Mouse (Mus musculus): ENCODE measurements around the gene Slc9a3. TPM values are rescaled to one million over a fixed set of nuclear protein-coding genes. Genes with fewer than 3 reads are reported as not detected.
A peak's percentile ranks its signal among the peaks of the same experiment; 100 is the strongest.

Gene Slc9a3
- polyA plus RNA-seq, 1 experiment from 2014 or later = 0.04 TPM

- H3K4me3 ChIP-seq = peak overlapping the region; percentile 48
- 14% methylated on average over 19 of the region's 19 CpGs for WGBS
Observed at GRCm38 (mm10) chr13:74166348-74167056, 45.2 kb downstream of the Slc9a3 start.

GRCm38 (mm10) chr13:74167057-74167413 lies 45.8 kb downstream of the Slc9a3 start:
- Histone ChIP-seq H3K36me3 (peaks cover 29% of the 10 kb centered on the region), H3K27me3 (no peaks in the 10 kb centered on the region), H3K9me3 (no peaks in the 10 kb centered on the region), H3K4me1 (replicated peaks) (peaks cover 12% of the 10 kb centered on the region), H3K9ac (peak overlapping the region; percentile 73), H3K4me3 (peak overlapping the region; percentile 48), H3K4me2 (peak overlapping the region; percentile 71), H3K27ac (0 out of 2 replicates have a peak overlapping the region, but pooled peaks have one; percentile 6)
- WGBS = 11% methylated on average over 9 of the region's 9 CpGs
- peak; percentile 75 for ATAC-seq (ENCODE audit: low FRiP score)

More at GRCm38 (mm10) chr13:74166348-74167056, 45.2 kb downstream of the Slc9a3 start:
- H3K27me3 ChIP-seq = no peaks in the 10 kb centered on the region
- H3K9me3 ChIP-seq = no peaks in the 10 kb centered on the region
- 0 out of 2 replicates have a peak overlapping the region, but pooled peaks have one; percentile 6 for H3K27ac ChIP-seq
- ATAC-seq (ENCODE audit: low FRiP score) = peak; percentile 83
- H3K9ac ChIP-seq = peak overlapping the region; percentile 73
- peaks cover 24% of the 10 kb centered on the region for H3K36me3 ChIP-seq
- H3K4me2 ChIP-seq = peak overlapping the region; percentile 71
- H3K4me1 ChIP-seq (replicated peaks) = peaks cover 12% of the 10 kb centered on the region

GRCm38 (mm10) chr13:74167492-74167891 lies 46.2 kb downstream of the Slc9a3 start:
- Histone ChIP-seq H3K9ac (no peak overlapping the region), H3K4me1 (replicated peaks) (peaks cover 12% of the 10 kb centered on the region), H3K27ac (no peak overlapping the region), H3K27me3 (no peaks in the 10 kb centered on the region), H3K4me3 (no peak overlapping the region), H3K4me2 (no peak overlapping the region; the same call in 1 of the 2 replicates), H3K36me3 (peaks cover 33% of the 10 kb centered on the region), H3K9me3 (no peaks in the 10 kb centered on the region)
- ATAC-seq (ENCODE audit: low FRiP score) = peak; percentile 14; the same call in 1 of the 2 replicates
- 95% methylated on average over 2 of the region's 2 CpGs for WGBS

GRCm38 (mm10) chr13:74169446-74170164 lies 48.3 kb downstream of the Slc9a3 start:
- no peaks in the 10 kb centered on the region for H3K27me3 ChIP-seq
- H3K4me2 ChIP-seq = no peak overlapping the region
- peaks cover 12% of the 10 kb centered on the region for H3K4me1 ChIP-seq (replicated peaks)
- no peak overlapping the region for H3K27ac ChIP-seq
- peaks cover 54% of the 10 kb centered on the region for H3K36me3 ChIP-seq
- no peaks in the 10 kb centered on the region for H3K9me3 ChIP-seq
- no peak for ATAC-seq (ENCODE audit: low FRiP score)
- H3K4me3 ChIP-seq = no peak overlapping the region
- 90% methylated on average over 10 of the region's 10 CpGs for WGBS
- H3K9ac ChIP-seq = no peak overlapping the region

- no peak for ATAC-seq (ENCODE audit: low FRiP score)
- Histone ChIP-seq H3K4me3 (no peak overlapping the region), H3K4me2 (no peak overlapping the region), H3K27ac (no peak overlapping the region), H3K36me3 (peaks cover 74% of the 10 kb centered on the region), H3K9me3 (no peaks in the 10 kb centered on the region), H3K27me3 (no peaks in the 10 kb centered on the region), H3K4me1 (replicated peaks) (peaks cover 3% of the 10 kb centered on the region; the same call in 1 of the 2 replicates), H3K9ac (no peak overlapping the region)
- 96% methylated on average over 5 of the region's 5 CpGs for WGBS
Observed at GRCm38 (mm10) chr13:74172036-74172435, 50.8 kb downstream of the Slc9a3 start.

GRCm38 (mm10) chr13:74183011-74183695 lies 61.9 kb downstream of the Slc9a3 start:
- Histone ChIP-seq H3K27me3 (no peaks in the 10 kb centered on the region), H3K4me3 (no peak overlapping the region), H3K4me2 (no peak overlapping the region), H3K9me3 (no peaks in the 10 kb centered on the region), H3K27ac (no peak overlapping the region), H3K9ac (no peak overlapping the region), H3K36me3 (peaks cover 71% of the 10 kb centered on the region), H3K4me1 (replicated peaks) (no peaks in the 10 kb centered on the region)
- WGBS = 95% methylated on average over 5 of the region's 5 CpGs
- no peak for ATAC-seq (ENCODE audit: low FRiP score)

GRCm38 (mm10) chr13:74192613-74193012 lies 71.4 kb downstream of the Slc9a3 start:
- ATAC-seq (ENCODE audit: low FRiP score) = no peak
- no peaks in the 10 kb centered on the region for H3K4me1 ChIP-seq (replicated peaks)
- no peak overlapping the region for H3K9ac ChIP-seq
- H3K4me3 ChIP-seq = no peak overlapping the region
- peaks cover 67% of the 10 kb centered on the region for H3K36me3 ChIP-seq
- no peak overlapping the region for H3K4me2 ChIP-seq
- WGBS = 84% methylated on average over 6 of the region's 6 CpGs
- H3K9me3 ChIP-seq = no peaks in the 10 kb centered on the region
- no peak overlapping the region for H3K27ac ChIP-seq
- H3K27me3 ChIP-seq = no peaks in the 10 kb centered on the region

- Histone ChIP-seq H3K9me3 (no peaks in the 10 kb centered on the region), H3K4me1 (replicated peaks) (no peaks in the 10 kb centered on the region), H3K27me3 (no peaks in the 10 kb centered on the region), H3K4me3 (no peak overlapping the region), H3K4me2 (no peak overlapping the region), H3K36me3 (peaks cover 51% of the 10 kb centered on the region), H3K9ac (no peak overlapping the region), H3K27ac (no peak overlapping the region)
- no peak for ATAC-seq (ENCODE audit: low FRiP score)
- 87% methylated on average over 3 of the region's 3 CpGs for WGBS
Observed at GRCm38 (mm10) chr13:74196451-74196850, 75.2 kb downstream of the Slc9a3 start.

GRCm38 (mm10) chr13:74208317-74208985 lies 87.2 kb downstream of the Slc9a3 start, which contains the start of gene Exoc3:
TSS of gene Exoc3 (minus strand) at chr13:74208732.
- Histone ChIP-seq H3K9me3 (no peaks in the 10 kb centered on the region), H3K36me3 (peaks cover 8% of the 10 kb centered on the region), H3K4me2 (peak within 1 kb of the TSS; percentile 87), H3K4me1 (replicated peaks) (peaks cover 34% of the 10 kb centered on the region), H3K9ac (peak within 1 kb of the TSS; percentile 85), H3K4me3 (peak within 1 kb of the TSS; percentile 81), H3K27me3 (0 out of 2 replicates have a peak, but pooled peaks cover 3% of the 10 kb centered on the region), H3K27ac (peak within 1 kb of the TSS; percentile 88)
- under 1% methylated on average over 39 of the region's 39 CpGs for WGBS
- ATAC-seq (ENCODE audit: low FRiP score) = peak; percentile 99

GRCm38 (mm10) chr13:74208986-74209345 lies 87.7 kb downstream of the Slc9a3 start:
- peaks cover 34% of the 10 kb centered on the region for H3K4me1 ChIP-seq (replicated peaks)
- peak overlapping the region; percentile 87 for H3K4me2 ChIP-seq
- H3K9me3 ChIP-seq = no peaks in the 10 kb centered on the region
- H3K9ac ChIP-seq = peak overlapping the region; percentile 85
- 17% methylated on average over 12 of the region's 12 CpGs for WGBS
- H3K4me3 ChIP-seq = peak overlapping the region; percentile 81
- ATAC-seq (ENCODE audit: low FRiP score) = peak; percentile 73
- H3K27me3 ChIP-seq = 0 out of 2 replicates have a peak, but pooled peaks cover 3% of the 10 kb centered on the region
- H3K36me3 ChIP-seq = peaks cover 3% of the 10 kb centered on the region
- H3K27ac ChIP-seq = peak overlapping the region; percentile 88

- ATAC-seq (ENCODE audit: low FRiP score) = no peak
- H3K4me2 ChIP-seq = no peak overlapping the region
- H3K9me3 ChIP-seq = no peaks in the 10 kb centered on the region
- no peaks in the 10 kb centered on the region for H3K4me1 ChIP-seq (replicated peaks)
- H3K36me3 ChIP-seq = no peaks in the 10 kb centered on the region
- no peak overlapping the region for H3K9ac ChIP-seq
- H3K27ac ChIP-seq = no peak overlapping the region
- WGBS = 81% methylated on average over 3 of the region's 3 CpGs
- no peaks in the 10 kb centered on the region for H3K27me3 ChIP-seq
- H3K4me3 ChIP-seq = no peak overlapping the region
Observed at GRCm38 (mm10) chr13:74218441-74218840, 97.2 kb downstream of the Slc9a3 start.

Measured in hindbrain, embryonic 13.5 days (tissue).